Mouse (Mus musculus) limb, embryonic 13.5 days (tissue): Measurements from ENCODE around the gene Nhsl2. TPM values are rescaled to one million over a fixed set of nuclear protein-coding genes. Genes with fewer than 3 reads are reported as not detected.
"Not testable (repeated sequence)": the region's sequence is repeated elsewhere in the genome, so short reads cannot be mapped to it uniquely, and the experiment has no call there.

Experiments
- ATAC-seq: fragments of 200-750 bp; cut with Nextera tagmentation; 2 replicates; pipeline ENCODE4 v1.8.0; 2017; ENCODE audit warnings: low read depth, moderate number of reproducible peaks, moderate TSS enrichment; ENCODE audit not compliant: low FRiP score
- H3K27ac ChIP-seq: fragments of 300-500 bp; sonication (generic); 2 replicates; pipeline ENCODE4 v1.5.1; 2015; ENCODE audit warnings: inconsistent platforms, mild to moderate bottlenecking, moderate library complexity
- H3K27me3 ChIP-seq: fragments of 300-500 bp; sonication (generic); 2 replicates; pipeline ENCODE4 v1.6.1; 2015; ENCODE audit warnings: mild to moderate bottlenecking, inconsistent platforms
- H3K36me3 ChIP-seq: fragments of 300-500 bp; sonication (generic); 2 replicates; pipeline ENCODE4 v1.6.1; 2015; ENCODE audit warnings: inconsistent platforms, mild to moderate bottlenecking, moderate library complexity
- H3K4me1 ChIP-seq: fragments of 300-500 bp; sonication (generic); 2 replicates; pipeline ENCODE4 v1.6.1; 2015; ENCODE audit warnings: inconsistent platforms
- H3K4me2 ChIP-seq: fragments of 300-500 bp; sonication (generic); replicated peaks from 2 replicates; pipeline ENCODE4 v1.6.1; 2015; ENCODE audit warnings: inconsistent platforms, mild to moderate bottlenecking, moderate library complexity
- H3K4me3 ChIP-seq: fragments of 300-500 bp; sonication (generic); 2 replicates; pipeline ENCODE4 v1.5.1; 2015; ENCODE audit warnings: moderate library complexity, mild to moderate bottlenecking, inconsistent platforms
- H3K9ac ChIP-seq: fragments of 300-500 bp; sonication (generic); 2 replicates; pipeline ENCODE4 v1.6.1; 2015; ENCODE audit warnings: mild to moderate bottlenecking, inconsistent platforms
- H3K9me3 ChIP-seq: fragments of 300-500 bp; sonication (generic); 2 replicates; pipeline ENCODE4 v1.6.1; 2016; ENCODE audit warnings: inconsistent platforms
- WGBS: fragments of 180-500 bp; shearing (Covaris S2); methylation state at CpG from one replicate; pipeline ENCODE4 v1.1.7; 2015; 5-methylcytosine and 5-hydroxymethylcytosine counted together
- polyA plus RNA-seq: library from polyadenylated mRNA; unstranded; fragments of >200 nt; fragmentation: Nextera tagmentation; extraction: Ambion mirVana; gene quantifications from 2 replicates; pipeline ENCODE4 v1.2.1, GENCODE M21; 2015

Nhsl2 gene
- polyA plus RNA-seq, 1 experiment from 2014 or later, result 17.4 TPM

DNA sequence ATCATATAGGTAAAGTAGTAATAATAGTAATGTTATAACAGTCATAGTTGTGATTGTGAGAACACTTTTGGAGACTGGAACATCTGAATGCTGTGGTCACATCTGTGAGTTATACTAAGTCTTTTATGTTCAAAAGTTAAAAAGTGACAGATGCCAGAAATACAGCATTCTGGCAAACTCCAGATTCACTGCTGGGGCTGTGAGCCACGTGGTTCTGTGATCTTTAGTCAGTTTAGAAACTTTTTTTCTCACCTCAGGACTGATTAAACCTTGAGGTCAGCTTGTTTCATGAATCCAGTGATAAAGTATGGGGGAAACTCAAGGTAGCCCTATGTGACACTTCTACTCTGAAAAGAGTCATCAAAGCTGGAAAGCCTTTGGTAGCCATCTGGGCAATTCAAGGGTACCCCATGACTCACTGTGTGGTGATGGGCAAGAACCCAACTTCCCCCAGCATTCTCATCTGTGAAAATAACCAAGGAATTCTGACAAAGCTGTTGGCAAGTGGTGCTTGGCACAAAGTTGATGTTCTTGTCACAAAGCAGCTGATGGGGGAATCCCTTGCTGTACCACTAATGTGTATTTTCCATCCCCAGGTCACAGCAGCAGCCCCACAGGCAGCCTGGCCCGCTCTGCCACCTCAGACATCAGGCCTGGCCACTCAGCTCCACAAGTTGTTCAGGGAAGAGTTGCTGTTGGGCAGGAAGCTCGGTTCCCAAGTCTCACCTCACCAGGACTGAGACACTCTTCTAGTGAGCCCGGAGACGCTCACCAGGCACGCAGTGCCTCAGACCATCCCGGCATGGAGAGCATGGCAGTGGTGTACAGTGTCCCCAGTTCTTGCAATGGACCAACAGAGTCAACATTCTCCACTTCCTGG lies 227.9 kb downstream of the Nhsl2 start:
- H3K36me3 ChIP-seq, result peaks cover 5% of the 10 kb centered on the region; the same call in 1 of the 2 replicates
- no peak overlapping the region for H3K27ac ChIP-seq
- H3K4me1 ChIP-seq, result peaks cover 10% of the 10 kb centered on the region
- no peak overlapping the region for H3K9ac ChIP-seq
- WGBS, result 80% methylated on average over 7 of the region's 7 CpGs
- no peaks in the 10 kb centered on the region for H3K9me3 ChIP-seq
- no peak for ATAC-seq
- H3K27me3 ChIP-seq, result peaks cover 23% of the 10 kb centered on the region; the same call in 1 of the 2 replicates
- no peak overlapping the region for H3K4me3 ChIP-seq
- no peak overlapping the region for H3K4me2 ChIP-seq

DNA sequence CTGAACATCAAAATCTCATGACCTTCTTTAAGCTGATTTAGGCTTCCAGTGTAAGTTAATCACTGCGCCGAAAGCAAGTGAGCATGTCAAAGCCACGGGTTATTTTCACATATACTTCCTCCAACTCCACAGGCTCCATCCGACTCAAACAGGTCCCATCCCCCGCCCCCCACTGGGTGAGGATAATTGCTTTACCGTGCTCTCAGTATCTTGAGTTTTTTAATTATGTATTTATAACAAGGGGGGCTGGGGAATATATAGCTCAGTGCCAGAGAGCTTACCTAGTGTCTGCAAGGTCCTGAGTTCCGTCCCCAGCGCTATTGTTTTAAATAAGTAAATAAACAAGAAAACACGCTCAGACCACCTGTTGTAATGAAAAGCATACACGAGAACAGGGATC lies 231.9 kb downstream of the Nhsl2 start:
- H3K9ac ChIP-seq, result no peak overlapping the region
- peak overlapping the region; percentile 33; the same call in 1 of the 2 replicates for H3K27ac ChIP-seq
- H3K4me1 ChIP-seq, result peaks cover 12% of the 10 kb centered on the region
- H3K9me3 ChIP-seq, result no peaks in the 10 kb centered on the region
- H3K4me3 ChIP-seq, result no peak overlapping the region
- 49% methylated on average over 10 of the region's 10 CpGs for WGBS
- H3K36me3 ChIP-seq, result peaks cover 8% of the 10 kb centered on the region; the same call in 1 of the 2 replicates
- no peak for ATAC-seq
- no peak overlapping the region for H3K4me2 ChIP-seq
- peaks cover 24% of the 10 kb centered on the region; the same call in 1 of the 2 replicates for H3K27me3 ChIP-seq

DNA sequence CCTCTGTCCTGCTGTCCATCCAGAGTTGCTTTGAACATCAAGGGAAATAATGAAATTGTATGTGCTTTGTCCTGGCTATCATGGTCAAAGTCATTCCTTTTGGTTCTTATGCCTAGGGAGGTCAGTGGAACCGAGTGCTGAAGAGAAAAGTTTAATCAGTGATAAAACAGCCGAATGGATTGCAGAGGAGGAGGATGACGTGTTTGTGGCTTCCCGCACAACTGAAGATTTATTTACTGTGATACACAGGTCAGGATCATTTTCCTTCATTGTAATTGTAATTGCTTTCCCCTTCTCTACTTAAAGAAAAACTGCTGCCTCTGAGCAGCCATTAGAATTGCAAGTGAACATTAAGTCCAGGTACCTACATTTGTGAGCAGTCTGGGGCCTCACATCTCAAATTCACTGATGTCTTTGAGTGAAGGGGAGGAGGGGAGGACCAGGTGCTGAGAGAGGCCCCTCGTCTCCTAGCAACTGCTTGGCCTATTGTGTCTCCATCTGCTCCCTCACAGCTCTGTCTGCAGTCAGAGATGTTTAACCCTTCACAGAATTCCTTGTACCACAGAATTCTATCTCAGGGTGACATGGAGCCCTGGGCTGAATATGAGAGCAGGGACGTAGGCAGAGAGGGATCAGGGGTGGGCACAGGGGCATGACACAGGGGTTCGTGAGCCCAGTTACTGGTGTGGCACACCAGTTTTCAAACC lies 232.5 kb downstream of the Nhsl2 start:
- H3K9ac ChIP-seq, result no peak overlapping the region
- H3K9me3 ChIP-seq, result no peaks in the 10 kb centered on the region
- 42% methylated on average over 7 of the region's 7 CpGs for WGBS
- peaks cover 8% of the 10 kb centered on the region; the same call in 1 of the 2 replicates for H3K36me3 ChIP-seq
- no peak overlapping the region for H3K4me3 ChIP-seq
- peaks cover 12% of the 10 kb centered on the region for H3K4me1 ChIP-seq
- ATAC-seq, result peak; percentile 91
- H3K27me3 ChIP-seq, result peaks cover 30% of the 10 kb centered on the region; the same call in 1 of the 2 replicates
- H3K4me2 ChIP-seq, result no peak overlapping the region
- peak overlapping the region; percentile 69; the same call in 1 of the 2 replicates for H3K27ac ChIP-seq

DNA sequence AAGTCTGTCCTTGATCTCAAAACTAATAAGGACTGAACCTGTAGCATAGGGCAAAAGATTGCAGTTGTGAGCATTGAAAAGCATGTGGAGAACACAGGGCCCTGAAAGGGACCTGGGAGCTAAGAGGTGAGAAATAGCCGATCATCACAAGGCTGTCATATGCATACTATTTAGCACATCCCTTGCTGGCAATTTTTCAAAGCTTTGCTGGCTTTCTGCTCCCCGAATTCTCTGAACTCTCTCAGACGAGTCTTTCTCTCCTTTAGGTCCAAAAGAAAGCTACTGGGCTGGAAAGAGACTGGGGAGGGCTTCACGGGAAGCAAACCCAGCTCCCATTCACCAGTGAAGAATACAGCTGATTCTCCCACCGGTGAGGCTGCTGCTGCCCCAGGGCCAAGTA lies 233.2 kb downstream of the Nhsl2 start:
- WGBS, result 46% methylated on average over 5 of the region's 5 CpGs
- Histone ChIP-seq H3K9ac (no peak overlapping the region), H3K27ac (peak overlapping the region; percentile 69; the same call in 1 of the 2 replicates), H3K27me3 (peaks cover 32% of the 10 kb centered on the region; the same call in 1 of the 2 replicates), H3K4me3 (no peak overlapping the region), H3K36me3 (peaks cover 8% of the 10 kb centered on the region; the same call in 1 of the 2 replicates), H3K9me3 (no peaks in the 10 kb centered on the region), H3K4me1 (peaks cover 12% of the 10 kb centered on the region), H3K4me2 (no peak overlapping the region)
- ATAC-seq, result no peak

DNA sequence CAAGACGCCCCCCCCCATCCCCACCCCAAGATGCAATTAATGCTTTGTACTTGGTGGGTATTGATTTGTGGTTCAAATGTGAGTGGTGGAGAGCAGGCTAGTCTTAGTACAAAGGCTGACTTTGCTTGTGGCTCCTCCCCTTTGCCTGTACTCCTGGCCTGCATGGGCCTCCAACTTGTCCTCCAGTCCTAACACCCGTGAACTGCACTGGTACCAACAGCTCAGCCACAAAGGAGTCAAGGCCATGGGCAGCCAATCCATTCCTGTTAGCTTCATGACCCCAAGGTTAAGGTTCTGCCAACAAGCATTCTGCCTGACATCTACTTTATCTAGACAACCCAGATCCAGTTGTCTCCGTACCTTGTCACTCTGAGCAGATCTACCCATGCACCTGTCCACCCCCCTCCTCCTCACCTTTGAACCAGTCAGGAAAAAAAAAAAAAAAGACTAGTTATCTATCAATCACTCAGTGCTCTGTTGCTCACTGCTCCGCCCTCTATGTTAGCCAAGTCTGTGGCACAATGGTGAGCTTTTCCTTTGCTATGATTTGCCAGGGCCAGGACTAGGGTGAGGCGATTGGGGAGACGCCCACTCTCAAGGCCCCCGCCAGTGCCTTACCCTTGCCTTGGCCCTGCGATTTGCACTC lies 236.7 kb downstream of the Nhsl2 start:
- Histone ChIP-seq H3K4me2 (no peak overlapping the region), H3K4me1 (peaks cover 12% of the 10 kb centered on the region), H3K9me3 (no peaks in the 10 kb centered on the region), H3K36me3 (0 out of 2 replicates have a peak, but pooled peaks cover 3% of the 10 kb centered on the region), H3K27me3 (peaks cover 30% of the 10 kb centered on the region; the same call in 1 of the 2 replicates), H3K4me3 (no peak overlapping the region), H3K27ac (no peak overlapping the region), H3K9ac (no peak overlapping the region)
- ATAC-seq, result no peak
- 89% methylated on average over 8 of the region's 8 CpGs for WGBS

DNA sequence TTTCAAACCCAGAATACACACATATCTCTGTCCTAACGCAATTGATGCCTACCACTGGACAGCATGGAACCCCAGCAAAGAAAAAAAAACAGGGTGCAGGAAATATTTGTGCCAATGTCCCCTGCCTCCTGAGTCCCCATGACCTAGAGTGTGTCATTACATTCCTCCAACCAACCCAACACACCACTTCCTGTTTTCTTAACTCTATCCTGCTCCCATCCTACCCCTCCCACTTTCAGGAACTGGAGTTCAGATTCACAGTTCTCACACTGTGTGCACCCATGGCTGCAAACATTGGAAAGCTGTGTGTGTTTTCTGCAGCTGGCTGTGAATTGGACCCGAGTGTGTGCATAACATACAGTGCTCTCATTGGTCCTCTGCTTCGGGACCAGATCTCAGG lies 241.4 kb downstream of the Nhsl2 start:
- H3K4me1 ChIP-seq, result no peaks in the 10 kb centered on the region

DNA sequence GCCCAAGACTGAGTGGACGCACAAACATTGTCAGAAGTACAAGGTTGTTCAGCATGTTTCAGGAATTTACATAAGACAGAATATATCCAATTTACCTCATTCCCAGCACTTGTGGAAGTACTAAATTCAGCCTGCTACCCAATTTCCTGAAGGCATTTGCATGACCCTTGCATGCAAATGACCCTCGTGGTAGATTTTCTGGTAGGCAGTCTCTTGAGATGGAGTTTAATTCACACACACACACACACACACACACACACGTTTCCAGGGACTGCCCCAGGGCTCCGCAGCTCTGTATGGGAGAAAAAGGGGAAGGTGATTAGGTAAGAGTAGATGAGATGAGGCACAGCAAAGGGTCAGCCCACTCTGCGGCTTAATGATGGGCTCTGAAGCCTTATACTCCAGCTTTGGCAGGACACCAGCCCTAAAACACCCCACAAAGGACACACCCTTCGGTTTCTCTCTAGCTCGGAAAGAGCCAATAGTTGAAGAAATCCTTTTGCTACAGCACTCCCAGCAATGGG lies 245.3 kb downstream of the Nhsl2 start:
- no peak for ATAC-seq
- Histone ChIP-seq H3K4me2 (no peak overlapping the region), H3K27ac (no peak overlapping the region), H3K4me3 (no peak overlapping the region), H3K4me1 (no peaks in the 10 kb centered on the region), H3K9me3 (no peaks in the 10 kb centered on the region), H3K9ac (no peak overlapping the region), H3K27me3 (peaks cover 6% of the 10 kb centered on the region; the same call in 1 of the 2 replicates), H3K36me3 (no peaks in the 10 kb centered on the region)
- WGBS, result 77% methylated on average over 7 of the region's 7 CpGs

More for the DNA sequence above, 241.4 kb downstream of the Nhsl2 start:
- 68% methylated on average over 3 of the region's 3 CpGs for WGBS
- Histone ChIP-seq H3K4me2 (no peak overlapping the region), H3K9me3 (no peaks in the 10 kb centered on the region), H3K36me3 (no peaks in the 10 kb centered on the region), H3K27me3 (peaks cover 22% of the 10 kb centered on the region; the same call in 1 of the 2 replicates), H3K4me3 (no peak overlapping the region), H3K9ac (no peak overlapping the region), H3K27ac (no peak overlapping the region)
- no peak for ATAC-seq

DNA sequence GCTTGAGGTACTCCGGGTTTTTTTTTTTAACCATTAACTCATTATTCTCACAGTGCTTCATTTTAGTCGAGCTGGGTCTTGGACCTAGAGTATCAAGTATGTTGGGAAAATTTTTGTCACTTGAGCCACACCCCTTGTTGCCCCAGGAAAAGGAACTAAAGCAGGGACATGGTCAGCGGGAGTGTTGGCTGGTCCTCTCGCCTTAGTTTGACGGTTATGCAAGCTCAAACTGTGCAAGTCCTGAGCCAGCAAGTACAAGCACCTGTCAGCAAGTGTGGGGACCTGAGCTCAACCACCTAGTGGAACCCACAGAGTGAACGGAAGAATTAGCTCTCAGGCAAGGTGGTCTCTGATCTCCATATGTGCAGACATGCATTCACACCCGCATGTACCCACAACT lies 252.7 kb downstream of the Nhsl2 start:
- no peak overlapping the region for H3K4me3 ChIP-seq
- no peak overlapping the region for H3K4me2 ChIP-seq

DNA sequence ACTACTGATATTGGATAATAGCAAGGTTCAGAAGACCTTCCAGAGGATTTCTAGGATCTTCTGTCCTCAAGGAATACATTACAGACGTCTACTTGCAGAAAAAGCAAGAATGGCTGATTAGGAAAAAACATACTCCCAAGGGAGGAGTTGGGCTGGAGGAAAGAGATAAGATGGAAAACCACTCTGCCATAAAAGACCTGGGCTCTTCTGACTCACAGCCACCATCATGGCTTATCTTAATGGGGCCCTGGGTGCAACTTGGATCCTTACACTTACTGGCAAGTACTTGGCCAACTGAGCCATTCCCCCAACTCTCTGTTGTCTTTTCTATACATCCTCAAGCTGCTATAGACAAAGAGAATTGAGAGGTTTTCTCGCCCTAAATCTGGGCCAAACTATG lies 254.6 kb downstream of the Nhsl2 start:
- not testable (repeated sequence) for H3K27ac ChIP-seq, H3K4me2 ChIP-seq, H3K4me3 ChIP-seq, H3K9me3 ChIP-seq, H3K36me3 ChIP-seq, H3K4me1 ChIP-seq, ATAC-seq, H3K9ac ChIP-seq
- H3K27me3 ChIP-seq, result peaks cover 18% of the 10 kb centered on the region; the same call in 1 of the 2 replicates
- WGBS, result 69% methylated on average over 2 of the region's 2 CpGs

More for the DNA sequence above, 252.7 kb downstream of the Nhsl2 start:
- Histone ChIP-seq H3K4me1 (no peaks in the 10 kb centered on the region), H3K27ac (no peak overlapping the region), H3K36me3 (no peaks in the 10 kb centered on the region), H3K9ac (no peak overlapping the region), H3K9me3 (no peaks in the 10 kb centered on the region), H3K27me3 (peaks cover 18% of the 10 kb centered on the region; the same call in 1 of the 2 replicates)
- WGBS, result 58% methylated on average over 7 of the region's 7 CpGs
- no peak for ATAC-seq

DNA sequence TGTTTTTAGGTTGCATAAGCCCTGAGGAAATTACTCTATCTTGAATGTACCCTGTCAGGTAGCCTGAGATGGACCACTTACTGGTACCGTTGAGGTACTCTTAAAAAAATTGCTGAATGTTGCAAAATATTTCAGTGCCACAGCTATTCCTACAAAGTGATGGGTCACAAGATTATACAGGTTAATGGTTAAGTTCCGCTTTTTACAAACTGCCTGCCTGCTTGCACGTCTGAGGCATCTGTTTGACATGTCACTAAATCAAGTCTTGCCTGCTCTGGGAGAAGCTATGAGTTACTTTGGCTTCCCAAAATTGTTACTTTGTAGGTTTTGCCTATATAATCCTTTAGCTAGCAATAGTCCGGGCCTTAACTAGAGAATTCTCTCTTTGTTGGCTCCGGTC lies 260.2 kb downstream of the Nhsl2 start:
- not testable (repeated sequence) for H3K9ac ChIP-seq, H3K4me2 ChIP-seq, H3K4me3 ChIP-seq, H3K36me3 ChIP-seq, H3K27ac ChIP-seq, ATAC-seq, H3K4me1 ChIP-seq, H3K9me3 ChIP-seq
- peaks cover 18% of the 10 kb centered on the region; the same call in 1 of the 2 replicates for H3K27me3 ChIP-seq
- 70% methylated on average over 5 of the region's 5 CpGs for WGBS

DNA sequence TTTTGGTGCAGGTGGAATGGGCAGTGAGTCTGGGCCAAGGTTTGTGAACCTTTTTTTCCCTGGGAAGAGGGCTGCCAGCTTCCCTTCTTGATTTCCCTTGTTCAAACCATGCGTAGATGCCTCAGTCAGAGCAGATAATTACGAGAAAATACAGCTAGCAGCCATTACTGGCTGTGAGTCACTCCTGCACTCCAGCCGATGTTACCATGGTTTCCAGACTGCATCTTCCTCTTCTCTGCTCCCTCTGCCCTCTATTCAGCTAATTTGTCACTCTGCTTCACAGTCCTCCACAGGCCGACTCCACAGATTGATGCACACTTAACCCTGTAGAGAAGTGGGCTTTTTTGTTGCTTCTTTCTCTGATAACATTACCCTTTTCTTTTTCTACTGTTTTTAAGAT lies 266.5 kb downstream of the Nhsl2 start:
- 55% methylated on average over 4 of the region's 4 CpGs for WGBS
- H3K9me3 ChIP-seq, result no peaks in the 10 kb centered on the region
- ATAC-seq, result no peak
- 0 out of 2 replicates have a peak, but pooled peaks cover 2% of the 10 kb centered on the region for H3K4me1 ChIP-seq
- peaks cover 25% of the 10 kb centered on the region; the same call in 1 of the 2 replicates for H3K27me3 ChIP-seq
- H3K4me3 ChIP-seq, result no peak overlapping the region
- no peak overlapping the region for H3K27ac ChIP-seq
- H3K36me3 ChIP-seq, result no peaks in the 10 kb centered on the region
- no peak overlapping the region for H3K4me2 ChIP-seq
- no peak overlapping the region for H3K9ac ChIP-seq
